Mouse (Mus musculus): ENCODE data around the gene Diaph2. TPM values are rescaled to one million over a fixed set of nuclear protein-coding genes. Genes with fewer than 3 reads are reported as not detected.
A peak's percentile ranks its signal among the peaks of the same experiment; 100 is the strongest.

The Diaph2 gene
- 6.4 and 7.5 TPM in 2 replicates for polyA plus RNA-seq (2016; fragmentation: Nextera tagmentation; extraction: Ambion mirVana)

DNA sequence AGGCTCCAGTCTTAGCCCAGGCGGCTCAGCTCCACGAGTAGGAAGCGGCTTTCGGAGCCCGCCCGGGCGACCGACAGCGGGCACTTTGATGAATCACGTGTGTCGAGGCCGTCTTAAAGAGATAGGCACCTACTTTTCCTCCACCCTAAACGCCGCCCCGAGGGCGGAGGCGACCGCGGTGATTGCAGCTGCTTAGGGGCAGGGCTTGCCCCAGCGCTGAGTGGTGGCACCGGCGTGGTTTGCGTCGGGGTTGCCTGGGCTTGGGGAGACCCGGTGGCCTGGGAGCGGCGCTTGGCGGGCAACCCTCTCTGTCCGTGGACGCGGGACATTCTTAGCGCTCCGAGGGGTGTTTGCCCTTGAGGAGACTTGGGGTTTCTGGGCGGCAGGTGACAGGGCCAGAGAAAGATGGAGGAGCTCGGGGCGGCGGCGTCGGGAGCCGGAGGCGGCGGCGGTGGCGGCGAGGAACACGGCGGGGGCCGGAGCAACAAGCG, at the start of gene Diaph2:
TSS of gene Diaph2 (plus strand) at position 172 of the 491 bp plus-strand sequence.
- Histone ChIP-seq H3K4me3 (peak within 1 kb of the TSS; percentile 62), H3K9me3 (replicated peaks) (no peaks in the 10 kb centered on the region), H3K27me3 (replicated peaks) (no peaks in the 10 kb centered on the region), H3K36me3 (no peaks in the 10 kb centered on the region), H3K4me2 (peak within 1 kb of the TSS; percentile 71), H3K4me1 (replicated peaks) (no peaks in the 10 kb centered on the region), H3K9ac (peak within 1 kb of the TSS; percentile 74), H3K27ac (ENCODE audit: poor library complexity, severe bottlenecking) (peak within 1 kb of the TSS; percentile 46; the same call in 1 of the 2 replicates)
- 14% methylated on average over 49 of the region's 49 CpGs for WGBS
- ATAC-seq (ENCODE audit: insufficient number of reproducible peaks, low FRiP score) = peak; percentile 90

DNA sequence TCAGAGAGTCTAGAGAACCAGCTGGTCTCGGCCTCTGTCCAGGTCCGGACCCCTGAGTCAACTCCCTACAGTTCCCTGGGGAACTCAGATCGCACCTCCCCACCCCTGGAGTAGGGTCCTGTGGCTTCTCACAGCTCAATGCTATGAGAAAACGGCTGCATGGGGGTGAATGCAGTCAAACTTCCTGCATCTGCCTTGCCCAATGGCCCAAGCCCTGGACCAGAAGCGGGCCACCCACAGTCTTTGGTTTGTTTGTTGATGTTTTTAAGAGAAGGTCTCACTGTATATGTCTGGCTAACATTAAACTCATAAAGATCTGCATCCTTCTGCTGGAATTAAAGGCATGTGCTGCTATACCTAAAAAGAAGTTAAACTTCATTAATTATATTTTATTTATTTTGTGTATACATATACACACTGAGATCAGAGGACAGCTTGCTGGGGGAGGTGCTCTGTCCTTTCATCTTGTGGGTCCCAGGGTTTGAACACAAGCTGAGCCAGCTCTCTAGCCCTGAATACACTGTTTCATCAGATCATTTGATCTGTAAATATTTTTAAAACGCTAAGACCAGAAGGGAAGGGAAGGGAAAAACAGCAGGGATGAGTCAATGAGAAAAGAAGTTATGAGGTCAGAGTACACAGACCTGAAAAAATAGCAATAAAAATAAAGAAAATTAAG, 47.8 kb upstream of the Diaph2 start:
- Histone ChIP-seq H3K27me3 (replicated peaks) (no peaks in the 10 kb centered on the region), H3K9ac (no peak overlapping the region), H3K27ac (ENCODE audit: poor library complexity, severe bottlenecking) (no peak overlapping the region), H3K36me3 (no peaks in the 10 kb centered on the region), H3K4me1 (replicated peaks) (no peaks in the 10 kb centered on the region), H3K4me2 (no peak overlapping the region), H3K4me3 (no peak overlapping the region), H3K9me3 (replicated peaks) (no peaks in the 10 kb centered on the region)
- 46% methylated on average over 6 of the region's 6 CpGs for WGBS
- no peak for ATAC-seq (ENCODE audit: insufficient number of reproducible peaks, low FRiP score)

DNA sequence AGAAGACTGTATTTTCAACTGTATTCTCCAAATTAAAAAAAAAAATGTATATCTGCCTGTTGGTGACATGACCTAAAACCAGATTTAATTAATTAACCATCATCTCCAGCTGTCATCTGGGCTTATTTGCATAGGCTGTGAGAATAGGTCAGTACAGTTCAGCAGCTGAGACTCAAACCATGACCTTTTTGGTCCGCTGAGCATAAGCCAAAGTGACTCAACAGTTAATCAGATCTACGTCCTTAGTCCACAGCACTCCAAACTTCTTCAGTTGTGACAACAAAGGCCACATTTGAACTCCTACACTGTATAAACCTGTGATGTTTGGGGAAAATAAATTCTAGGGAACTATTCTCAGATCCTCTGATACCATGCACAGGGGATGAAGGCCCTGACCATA, 39.9 kb upstream of the Diaph2 start:
- WGBS = 75% methylated on average over 2 of the region's 2 CpGs
- Histone ChIP-seq H3K27me3 (replicated peaks) (no peaks in the 10 kb centered on the region), H3K4me2 (no peak overlapping the region), H3K4me3 (no peak overlapping the region), H3K27ac (ENCODE audit: poor library complexity, severe bottlenecking) (no peak overlapping the region), H3K9ac (no peak overlapping the region), H3K9me3 (replicated peaks) (no peaks in the 10 kb centered on the region), H3K4me1 (replicated peaks) (no peaks in the 10 kb centered on the region), H3K36me3 (no peaks in the 10 kb centered on the region)
- ATAC-seq (ENCODE audit: insufficient number of reproducible peaks, low FRiP score) = no peak

DNA sequence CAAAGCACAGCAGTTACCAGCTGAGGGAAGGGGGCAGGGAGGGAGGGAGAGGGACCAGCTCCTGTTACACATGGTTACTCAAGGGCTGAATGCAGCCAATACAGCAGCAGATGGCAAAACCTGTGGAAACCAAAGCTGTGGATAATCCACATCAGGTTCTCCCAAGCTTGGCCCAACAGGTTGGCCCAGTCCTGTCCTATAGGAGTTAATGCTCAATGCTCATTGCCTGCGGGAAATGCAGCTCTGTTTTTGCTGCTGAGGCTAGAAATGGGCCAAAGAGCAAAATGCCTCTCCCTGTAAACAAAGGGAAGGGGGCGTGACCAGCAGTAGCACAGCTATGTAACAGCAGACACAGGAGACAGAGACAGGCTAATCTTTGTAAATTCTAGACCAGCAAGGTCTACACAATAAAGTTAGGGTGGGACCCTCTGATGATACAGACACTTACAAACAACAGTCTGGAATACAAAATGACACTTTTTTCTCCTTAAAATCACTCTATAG, 20.8 kb upstream of the Diaph2 start:
- Histone ChIP-seq H3K27ac (ENCODE audit: poor library complexity, severe bottlenecking) (no peak overlapping the region), H3K4me3 (no peak overlapping the region), H3K36me3 (no peaks in the 10 kb centered on the region), H3K27me3 (replicated peaks) (no peaks in the 10 kb centered on the region), H3K4me1 (replicated peaks) (no peaks in the 10 kb centered on the region), H3K9me3 (replicated peaks) (no peaks in the 10 kb centered on the region), H3K4me2 (no peak overlapping the region), H3K9ac (no peak overlapping the region)
- no peak for ATAC-seq (ENCODE audit: insufficient number of reproducible peaks, low FRiP score)
- whole genome bisulfite sequencing = 38% methylated on average over 2 of the region's 2 CpGs

DNA sequence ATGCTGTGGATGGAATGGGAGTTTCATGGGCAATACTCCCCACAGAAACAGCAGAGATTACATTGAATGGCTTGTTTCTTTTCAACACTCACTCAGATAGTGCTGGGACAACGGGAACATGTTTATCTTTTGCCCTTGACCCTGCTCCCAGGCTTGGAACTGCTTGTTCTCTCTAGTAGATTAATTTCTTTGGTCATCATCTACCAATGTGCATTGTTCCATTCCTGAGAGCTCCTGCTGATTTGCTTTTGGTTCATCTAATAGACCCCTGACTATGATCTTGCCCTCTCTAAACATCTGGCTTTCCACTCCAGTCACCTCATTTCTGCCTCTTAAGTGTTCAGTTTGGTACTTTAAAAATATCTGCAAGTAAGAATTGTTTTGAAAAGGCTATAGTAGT, 13.0 kb upstream of the Diaph2 start:
- H3K4me1 ChIP-seq (replicated peaks) = no peaks in the 10 kb centered on the region
- no peaks in the 10 kb centered on the region for H3K9me3 ChIP-seq (replicated peaks)
- no peak overlapping the region for H3K27ac ChIP-seq (ENCODE audit: poor library complexity, severe bottlenecking)
- WGBS = 4% methylated on average over 1 of the region's 1 CpGs
- no peak for ATAC-seq (ENCODE audit: insufficient number of reproducible peaks, low FRiP score)
- no peak overlapping the region for H3K4me2 ChIP-seq
- no peaks in the 10 kb centered on the region for H3K27me3 ChIP-seq (replicated peaks)
- H3K4me3 ChIP-seq = no peak overlapping the region
- no peaks in the 10 kb centered on the region for H3K36me3 ChIP-seq
- H3K9ac ChIP-seq = no peak overlapping the region

DNA sequence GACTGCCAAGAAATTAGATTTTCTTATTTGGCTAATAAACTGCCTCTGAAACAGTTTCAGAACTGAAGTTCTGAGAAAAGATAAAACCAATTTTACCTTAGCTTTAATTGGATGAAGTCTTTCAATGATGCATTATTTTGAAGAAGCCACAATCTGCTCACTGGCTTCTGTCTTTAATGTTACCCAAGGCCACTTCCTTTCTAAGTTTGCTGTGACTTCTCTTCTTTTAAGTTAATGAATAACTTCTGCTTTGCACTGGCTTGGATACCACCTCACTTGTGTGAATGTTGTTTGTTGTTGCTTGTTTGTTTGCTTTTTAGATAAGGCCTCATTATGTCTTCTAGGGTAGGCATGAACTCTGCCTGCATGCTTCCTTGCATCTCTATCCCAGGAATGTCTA, 10.3 kb upstream of the Diaph2 start:
- Histone ChIP-seq H3K27ac (ENCODE audit: poor library complexity, severe bottlenecking) (no peak overlapping the region), H3K4me1 (replicated peaks) (no peaks in the 10 kb centered on the region), H3K4me2 (no peak overlapping the region), H3K27me3 (replicated peaks) (no peaks in the 10 kb centered on the region), H3K4me3 (no peak overlapping the region), H3K36me3 (no peaks in the 10 kb centered on the region), H3K9me3 (replicated peaks) (no peaks in the 10 kb centered on the region), H3K9ac (no peak overlapping the region)
- no peak for ATAC-seq (ENCODE audit: insufficient number of reproducible peaks, low FRiP score)

DNA sequence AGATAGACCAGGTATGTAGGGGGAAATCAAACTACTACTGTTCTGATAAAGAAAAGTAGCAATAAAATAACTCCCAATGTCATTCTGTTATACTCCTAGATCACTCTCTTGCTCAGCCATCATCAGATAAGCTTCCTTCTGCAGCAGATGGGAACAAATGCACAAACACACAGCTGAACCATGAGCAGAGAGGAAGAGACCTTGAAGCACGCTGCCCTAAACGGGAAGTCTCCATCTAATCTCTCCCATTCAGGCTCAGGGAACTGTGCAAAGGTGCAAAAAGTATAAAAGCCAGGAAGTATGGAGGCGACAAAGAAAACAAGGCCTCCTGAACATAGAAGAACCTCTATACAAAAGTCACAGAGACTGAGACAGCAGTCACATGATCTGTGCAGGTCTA, 6.6 kb upstream of the Diaph2 start:
- Histone ChIP-seq H3K4me1 (replicated peaks) (no peaks in the 10 kb centered on the region), H3K36me3 (no peaks in the 10 kb centered on the region), H3K27me3 (replicated peaks) (no peaks in the 10 kb centered on the region), H3K4me2 (no peak overlapping the region), H3K9ac (no peak overlapping the region), H3K4me3 (no peak overlapping the region), H3K9me3 (replicated peaks) (no peaks in the 10 kb centered on the region), H3K27ac (ENCODE audit: poor library complexity, severe bottlenecking) (no peak overlapping the region)
- no peak for ATAC-seq (ENCODE audit: insufficient number of reproducible peaks, low FRiP score)
- WGBS = 61% methylated on average over 3 of the region's 3 CpGs

DNA sequence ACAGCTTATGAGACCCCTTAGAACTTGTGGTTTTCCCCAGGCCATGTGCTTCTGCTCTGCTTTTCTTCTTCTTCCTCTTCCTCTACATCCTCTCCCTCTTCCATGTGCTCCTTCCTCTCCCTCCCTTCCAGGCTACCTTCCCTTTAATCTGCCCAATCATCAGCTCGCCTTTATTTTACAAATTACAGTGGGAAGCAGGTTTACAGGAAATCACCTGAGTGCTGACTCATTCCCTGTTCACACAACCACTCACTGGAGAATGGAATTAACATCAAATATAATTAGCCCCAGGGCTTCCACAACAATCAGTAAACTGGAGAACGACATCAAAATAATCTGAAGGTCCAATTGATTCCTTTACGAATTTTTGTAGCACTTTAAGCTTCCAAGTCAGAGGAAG, 3.6 kb upstream of the Diaph2 start:
- Histone ChIP-seq H3K4me1 (replicated peaks) (no peaks in the 10 kb centered on the region), H3K4me2 (no peak overlapping the region), H3K27ac (ENCODE audit: poor library complexity, severe bottlenecking) (no peak overlapping the region), H3K9ac (no peak overlapping the region), H3K4me3 (no peak overlapping the region), H3K9me3 (replicated peaks) (no peaks in the 10 kb centered on the region), H3K36me3 (no peaks in the 10 kb centered on the region), H3K27me3 (replicated peaks) (no peaks in the 10 kb centered on the region)
- WGBS = 55% methylated on average over 3 of the region's 3 CpGs
- no peak for ATAC-seq (ENCODE audit: insufficient number of reproducible peaks, low FRiP score)

DNA sequence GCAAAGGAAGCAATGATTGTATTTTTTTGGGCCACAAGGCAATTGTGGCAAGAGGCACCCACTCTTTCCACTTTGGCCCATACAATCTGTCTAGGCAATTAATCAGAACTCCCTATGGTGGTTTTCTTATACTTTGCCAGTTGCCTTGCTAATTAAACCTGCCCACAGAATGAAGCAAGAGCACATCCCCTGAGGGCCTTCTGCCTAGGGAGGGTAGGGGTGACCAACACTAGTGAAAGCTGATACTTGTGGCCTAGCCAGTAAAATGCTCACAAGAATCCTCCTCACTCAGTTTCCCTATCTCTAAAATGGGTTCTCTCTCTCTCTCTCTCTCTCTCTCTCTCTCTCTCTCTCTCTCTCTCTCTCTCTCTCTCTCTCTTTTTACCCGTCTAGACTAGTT, 440 bp upstream of the Diaph2 start:
- Histone ChIP-seq H3K27me3 (replicated peaks) (no peaks in the 10 kb centered on the region), H3K36me3 (no peaks in the 10 kb centered on the region), H3K4me3 (peak overlapping the region; percentile 62), H3K27ac (ENCODE audit: poor library complexity, severe bottlenecking) (no peak overlapping the region), H3K9me3 (replicated peaks) (no peaks in the 10 kb centered on the region), H3K9ac (no peak overlapping the region), H3K4me1 (replicated peaks) (no peaks in the 10 kb centered on the region), H3K4me2 (peak overlapping the region; percentile 71)
- 0% methylated on average over 1 of the region's 1 CpGs for WGBS
- ATAC-seq (ENCODE audit: insufficient number of reproducible peaks, low FRiP score) = no peak

DNA sequence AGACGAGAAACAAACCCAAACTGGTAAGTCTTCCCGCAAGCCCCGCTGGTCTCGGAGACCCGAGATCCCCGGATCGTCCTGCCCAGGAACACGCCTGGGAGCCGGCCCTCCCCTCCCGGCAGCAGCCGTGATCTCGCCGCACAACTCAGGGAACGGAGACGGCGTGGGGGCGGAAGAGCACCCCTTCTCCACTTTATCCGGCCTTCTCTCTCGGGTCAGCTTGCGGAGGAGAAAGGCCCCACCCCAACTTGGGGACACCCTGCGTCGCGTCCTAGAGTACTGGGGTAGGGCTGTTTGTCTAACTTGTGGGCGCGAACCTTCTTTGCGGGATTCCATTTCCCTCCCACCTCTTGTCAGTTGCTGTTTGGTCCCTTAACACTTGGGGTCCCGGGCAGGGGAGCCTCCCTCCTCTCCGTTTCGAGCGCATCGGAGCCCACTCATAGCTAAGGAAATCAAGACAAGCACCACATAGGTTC, 590 bp downstream of the Diaph2 start:
- Histone ChIP-seq H3K4me1 (replicated peaks) (no peaks in the 10 kb centered on the region), H3K4me3 (peak overlapping the region; percentile 62), H3K9ac (peak overlapping the region; percentile 74), H3K4me2 (peak overlapping the region; percentile 71), H3K27ac (ENCODE audit: poor library complexity, severe bottlenecking) (peak overlapping the region; percentile 46; the same call in 1 of the 2 replicates), H3K27me3 (replicated peaks) (no peaks in the 10 kb centered on the region), H3K9me3 (replicated peaks) (no peaks in the 10 kb centered on the region), H3K36me3 (no peaks in the 10 kb centered on the region)
- ATAC-seq (ENCODE audit: insufficient number of reproducible peaks, low FRiP score) = 0 out of 2 replicates have a peak, but pooled peaks have one; percentile 59
- 16% methylated on average over 30 of the region's 31 CpGs for WGBS

DNA sequence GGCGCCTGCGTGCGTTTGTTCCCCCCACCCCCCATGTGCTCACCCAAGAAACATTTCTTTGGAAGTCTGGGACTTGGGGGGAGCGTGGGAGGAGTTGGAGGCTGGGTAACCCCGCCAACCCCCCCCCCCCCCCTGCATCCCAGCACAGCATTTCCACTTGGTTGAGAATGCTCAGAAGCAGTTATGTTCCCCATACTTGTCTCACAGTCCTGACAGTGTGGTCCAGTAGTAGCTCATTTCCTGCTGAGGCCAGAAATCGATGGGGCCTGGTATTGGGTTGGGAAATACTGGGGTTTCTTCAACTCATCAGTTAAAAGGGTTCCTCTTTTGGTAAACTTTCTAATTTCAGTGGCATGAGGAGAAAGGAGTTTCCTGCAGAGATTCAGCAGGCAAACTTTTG, 1.1 kb downstream of the Diaph2 start:
- no peaks in the 10 kb centered on the region for H3K27me3 ChIP-seq (replicated peaks)
- H3K4me2 ChIP-seq = peak overlapping the region; percentile 71
- no peaks in the 10 kb centered on the region for H3K4me1 ChIP-seq (replicated peaks)
- 11% methylated on average over 6 of the region's 6 CpGs for WGBS
- H3K9ac ChIP-seq = peak overlapping the region; percentile 74
- H3K36me3 ChIP-seq = no peaks in the 10 kb centered on the region
- H3K9me3 ChIP-seq (replicated peaks) = no peaks in the 10 kb centered on the region
- peak overlapping the region; percentile 62 for H3K4me3 ChIP-seq
- no peak for ATAC-seq (ENCODE audit: insufficient number of reproducible peaks, low FRiP score)
- H3K27ac ChIP-seq (ENCODE audit: poor library complexity, severe bottlenecking) = no peak overlapping the region

DNA sequence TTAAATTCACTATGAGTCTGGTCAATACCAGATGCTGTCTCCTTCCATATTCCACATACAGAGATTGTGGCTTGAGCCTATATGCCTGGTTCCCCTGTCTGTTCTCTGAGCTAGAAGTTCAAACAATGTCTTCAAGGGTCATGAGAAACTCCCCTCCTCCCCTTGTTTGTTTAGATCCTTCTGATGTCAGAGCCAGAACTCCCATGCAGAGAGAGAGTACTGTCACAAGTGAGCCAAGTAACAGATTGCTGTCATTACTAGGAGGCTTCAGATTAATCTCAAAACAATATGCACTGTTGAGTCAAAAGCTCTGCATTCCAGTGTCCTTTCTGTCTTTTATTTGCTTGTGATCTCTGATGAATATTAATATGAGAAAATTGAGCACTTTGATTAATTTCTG, 7.1 kb downstream of the Diaph2 start:
- Histone ChIP-seq H3K36me3 (no peaks in the 10 kb centered on the region), H3K9ac (no peak overlapping the region), H3K4me2 (no peak overlapping the region), H3K27ac (ENCODE audit: poor library complexity, severe bottlenecking) (no peak overlapping the region), H3K27me3 (replicated peaks) (no peaks in the 10 kb centered on the region), H3K4me3 (no peak overlapping the region), H3K9me3 (replicated peaks) (no peaks in the 10 kb centered on the region), H3K4me1 (replicated peaks) (no peaks in the 10 kb centered on the region)
- ATAC-seq (ENCODE audit: insufficient number of reproducible peaks, low FRiP score) = no peak

All from heart, embryonic 12.5 days (tissue).